Mouse (Mus musculus) E14TG2a.4 (cell line): ENCODE data around the gene Fance.

Experiments
- H3K27me3 ChIP-seq: 2 replicates; pipeline ENCODE4 v1.6.1; 2014; ENCODE audit warnings: low read length, control low read depth; ENCODE audit not compliant: insufficient read depth
- H3K36me3 ChIP-seq: 2 replicates; pipeline ENCODE4 v1.6.1; 2014; ENCODE audit warnings: low read length, control low read depth; ENCODE audit not compliant: insufficient read depth
- H3K4me1 ChIP-seq: replicated peaks from 2 replicates; pipeline ENCODE4 v1.6.1; 2014; ENCODE audit warnings: low read depth, low read length, control low read depth
- H3K4me3 ChIP-seq: replicated peaks from 2 replicates; pipeline ENCODE4 v1.5.1; 2014; ENCODE audit warnings: mild to moderate bottlenecking, low read length
- H3K9me3 ChIP-seq: 2 replicates; pipeline ENCODE4 v1.6.1; 2014; ENCODE audit warnings: low read length, control low read depth
- CTCF ChIP-seq: conservative IDR thresholded peaks from 2 replicates; pipeline ENCODE4 v1.5.1; 2014; ENCODE audit warnings: low read length
- NANOG ChIP-seq: IDR thresholded peaks from 2 replicates; pipeline ENCODE4 v1.6.1; 2014; ENCODE audit warnings: borderline replicate concordance, low read length, mixed read lengths
- POU5F1 ChIP-seq: IDR thresholded peaks from 2 replicates; pipeline ENCODE4 v1.6.1; 2014; ENCODE audit warnings: low read length, borderline replicate concordance

Gene Fance

GRCm38 (mm10) chr17:28299669-28300320 is 13.5 kb upstream of the Fance start:
- no peaks in the 10 kb centered on the region for H3K27me3 ChIP-seq
- H3K36me3 ChIP-seq, result peaks cover 29% of the 10 kb centered on the region
- no peak for TF ChIP-seq NANOG
- TF ChIP-seq CTCF, result no peak
- no peak for TF ChIP-seq POU5F1
- no peaks in the 10 kb centered on the region for H3K9me3 ChIP-seq
- H3K4me3 ChIP-seq, result peak overlapping the region; percentile 63
- H3K4me1 ChIP-seq, result peaks cover 90% of the 10 kb centered on the region

- Histone ChIP-seq H3K9me3 (peaks cover 2% of the 10 kb centered on the region), H3K4me1 (peaks cover 90% of the 10 kb centered on the region), H3K36me3 (peaks cover 24% of the 10 kb centered on the region), H3K27me3 (no peaks in the 10 kb centered on the region), H3K4me3 (0 out of 2 replicates have a peak overlapping the region, but pooled peaks have one; percentile 23)
- TF ChIP-seq NANOG (no peak), CTCF (no peak), POU5F1 (no peak)
These were observed 13.0 kb upstream of the Fance start for GRCm38 (mm10) chr17:28300323-28300722.

GRCm38 (mm10) chr17:28300850-28301249 is 12.5 kb upstream of the Fance start:
- peaks cover 19% of the 10 kb centered on the region for H3K36me3 ChIP-seq
- TF ChIP-seq NANOG, result no peak
- TF ChIP-seq CTCF, result no peak
- no peak for TF ChIP-seq POU5F1
- no peaks in the 10 kb centered on the region for H3K27me3 ChIP-seq
- H3K4me1 ChIP-seq, result peaks cover 85% of the 10 kb centered on the region
- H3K4me3 ChIP-seq, result peak overlapping the region; percentile 23; the same call in 1 of the 2 replicates
- peaks cover 8% of the 10 kb centered on the region for H3K9me3 ChIP-seq

GRCm38 (mm10) chr17:28305172-28305571 is 8.1 kb upstream of the Fance start:
- no peak for TF ChIP-seq POU5F1
- no peak for TF ChIP-seq NANOG
- no peak for TF ChIP-seq CTCF
- H3K27me3 ChIP-seq, result no peaks in the 10 kb centered on the region
- H3K9me3 ChIP-seq, result peaks cover 8% of the 10 kb centered on the region
- H3K36me3 ChIP-seq, result peaks cover 6% of the 10 kb centered on the region
- H3K4me3 ChIP-seq, result peak overlapping the region; percentile 35; the same call in 1 of the 2 replicates
- peaks cover 59% of the 10 kb centered on the region for H3K4me1 ChIP-seq

GRCm38 (mm10) chr17:28308297-28309195 is 4.8 kb upstream of the Fance start:
- Histone ChIP-seq H3K27me3 (no peaks in the 10 kb centered on the region), H3K4me1 (peaks cover 35% of the 10 kb centered on the region), H3K36me3 (no peaks in the 10 kb centered on the region), H3K9me3 (peaks cover 8% of the 10 kb centered on the region), H3K4me3 (no peak overlapping the region)
- TF ChIP-seq POU5F1, result no peak
- TF ChIP-seq CTCF, result peak; percentile 72
- TF ChIP-seq NANOG, result no peak

GRCm38 (mm10) chr17:28310831-28311230 is 2.5 kb upstream of the Fance start:
- Histone ChIP-seq H3K27me3 (no peaks in the 10 kb centered on the region), H3K36me3 (peaks cover 8% of the 10 kb centered on the region), H3K4me1 (peaks cover 37% of the 10 kb centered on the region), H3K4me3 (no peak overlapping the region), H3K9me3 (peaks cover under 1% of the 10 kb centered on the region)
- TF ChIP-seq POU5F1 (no peak), CTCF (peak; percentile 28; the same call in 1 of the 2 replicates)

- no peaks in the 10 kb centered on the region for H3K9me3 ChIP-seq
- H3K4me1 ChIP-seq, result peaks cover 44% of the 10 kb centered on the region
- H3K36me3 ChIP-seq, result peaks cover 15% of the 10 kb centered on the region
- H3K27me3 ChIP-seq, result no peaks in the 10 kb centered on the region
- TF ChIP-seq POU5F1 (no peak), CTCF (no peak), NANOG (no peak)
- H3K4me3 ChIP-seq, result no peak overlapping the region
These were observed 1.8 kb upstream of the Fance start for GRCm38 (mm10) chr17:28311366-28312132.
